Mouse (Mus musculus) embryonic fibroblast, embryonic 13.5 days (primary cell): ENCODE measurements around the gene Cdr2.

Experiments used
- CTCF ChIP-seq: IDR thresholded peaks from 2 replicates; pipeline ENCODE4 v1.5.1; 2011; ENCODE audit warnings: mild to moderate bottlenecking, control low read depth, low read length, moderate library complexity, borderline replicate concordance; ENCODE audit not compliant: insufficient read depth
- POLR2A ChIP-seq: IDR thresholded peaks from 2 replicates; pipeline ENCODE4 v1.6.1; 2011; ENCODE audit warnings: low read depth, mild to moderate bottlenecking, control low read depth, low read length, moderate library complexity

DNA sequence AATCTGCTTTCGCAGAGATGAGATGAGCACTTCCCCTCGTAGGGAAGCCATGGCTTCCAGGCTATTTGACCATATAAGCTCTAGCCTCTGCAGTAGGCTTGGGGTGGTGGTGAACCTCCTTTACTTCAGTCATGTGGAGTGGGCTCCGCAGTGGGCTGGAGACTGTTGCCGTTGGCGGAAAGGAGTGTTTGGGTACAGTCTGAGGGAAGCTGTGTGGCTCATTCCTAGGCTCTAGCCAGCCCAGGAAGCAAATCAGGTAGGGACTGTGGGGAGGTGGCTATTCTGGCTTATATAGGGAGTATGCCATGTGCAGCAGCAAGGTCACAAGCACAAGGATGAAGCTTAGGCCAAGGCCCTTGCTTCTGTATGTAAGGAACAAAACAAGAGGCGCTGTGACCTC, 40.9 kb downstream of the Cdr2 start:
- TF ChIP-seq CTCF (no peak), POLR2A (no peak)
